8 mouse cellular contexts compared by ENCODE assay signal in the genomic region with DNA sequence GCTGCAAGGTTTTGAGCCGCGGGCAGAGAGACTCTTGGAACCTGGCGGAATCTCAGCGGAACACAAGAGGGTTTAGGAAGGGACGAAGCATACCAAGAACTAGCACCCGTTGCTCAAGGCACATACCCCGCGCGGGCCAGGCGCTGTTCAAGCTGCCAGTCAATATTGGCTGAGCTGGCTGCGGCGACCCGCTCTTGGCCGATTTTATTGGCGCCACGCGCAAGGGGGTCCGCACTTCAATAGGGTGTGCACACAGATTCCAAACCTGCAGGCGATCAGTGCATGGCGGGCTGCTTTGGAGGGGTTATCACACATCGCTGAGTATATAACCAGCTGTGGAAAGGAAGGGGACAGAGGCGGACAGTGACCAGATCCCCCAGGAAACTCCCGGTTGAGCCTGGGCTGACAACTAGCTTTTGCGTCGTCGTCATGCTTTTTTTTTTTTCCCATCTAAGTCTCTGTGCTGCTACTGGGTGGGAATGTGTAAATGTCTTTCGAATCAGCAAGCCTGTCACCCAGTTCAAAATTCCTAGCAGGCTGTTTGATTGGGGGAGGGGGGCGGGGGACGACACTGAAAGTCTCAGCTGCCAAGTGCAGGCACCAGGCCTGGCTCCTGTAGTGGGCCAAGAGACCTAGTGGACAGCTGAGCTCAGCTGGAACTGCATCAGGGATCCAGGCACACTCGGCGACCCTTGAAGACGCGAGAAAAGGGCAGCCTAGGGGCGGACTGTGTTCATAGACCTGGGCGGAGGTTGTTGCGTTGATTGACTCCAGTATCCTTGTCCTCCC. TPM values are rescaled to one million over a fixed set of nuclear protein-coding genes. Genes with fewer than 3 reads are reported as not detected.
A peak's percentile ranks its signal among the peaks of the same experiment; 100 is the strongest.
DNase-seq lines count a peak whose midpoint lies in the region; ATAC-seq lines count a peak whose summit lies in the region.
"Had no signal": no experiment of that assay in that cellular context is flagged by ENCODE, and none has a peak within 500 bp of the region (broad histone marks: within the 10 kb centered on the region; RNA-seq: fewer than 3 reads in every experiment).

No protein-coding gene starts in this region.

- no peak overlapping the region for H3K4me2 ChIP-seq in lung, embryonic 16.5 days (ENCODE audit: low read depth, low read length)
- peak overlapping the region; percentile 61 for H3K4me2 ChIP-seq in liver, embryonic 15.5 days

- H3K9ac ChIP-seq in lung, embryonic 16.5 days (ENCODE audit: low read length): no peak overlapping the region
- 0 out of 2 replicates have a peak overlapping the region, but pooled peaks have one; percentile 25 for H3K9ac ChIP-seq in liver, embryonic 15.5 days

- H3K27ac ChIP-seq in lung, embryonic 16.5 days (ENCODE audit: low read length): no peak overlapping the region
- peak overlapping the region; percentile 88 for H3K27ac ChIP-seq in hindbrain, embryonic 10.5 days
- 0 out of 2 replicates have a peak overlapping the region, but pooled peaks have one; percentile 19 for H3K27ac ChIP-seq in liver, embryonic 15.5 days (replicated peaks)

- no peaks in the 10 kb centered on the region for H3K36me3 ChIP-seq in lung, embryonic 16.5 days (ENCODE audit: control insufficient read depth, insufficient read depth, low read length)
- no peaks in the 10 kb centered on the region for H3K36me3 ChIP-seq in hindbrain, embryonic 10.5 days
- no peaks in the 10 kb centered on the region for H3K36me3 ChIP-seq in liver, embryonic 15.5 days (replicated peaks)

- peaks cover 95% of the 10 kb centered on the region for H3K27me3 ChIP-seq in lung, embryonic 16.5 days (ENCODE audit: control insufficient read depth, insufficient read depth, low read depth, low read length)
- H3K27me3 ChIP-seq in hindbrain, embryonic 10.5 days (ENCODE audit: insufficient read depth, poor library complexity, severe bottlenecking): peaks cover 100% of the 10 kb centered on the region
- peaks cover 99% of the 10 kb centered on the region for H3K27me3 ChIP-seq in liver, embryonic 15.5 days

- WGBS in lung, embryonic 16.5 days: 2% methylated on average over 36 of the region's 36 CpGs
- under 1% methylated on average over 36 of the region's 36 CpGs for WGBS in hindbrain, embryonic 10.5 days
- WGBS in liver, embryonic 15.5 days (ENCODE audit: insufficient replicate concordance): 3% methylated on average over 36 of the region's 36 CpGs

- no peak for ATAC-seq in lung, embryonic 16.5 days (ENCODE audit: low read depth)
- ATAC-seq in liver, embryonic 15.5 days (ENCODE audit: insufficient read depth): no peak

- peaks cover 20% of the 10 kb centered on the region for H3K4me1 ChIP-seq in lung, embryonic 16.5 days (replicated peaks; ENCODE audit: control insufficient read depth, insufficient read depth, low read length)
- H3K4me1 ChIP-seq in hindbrain, embryonic 10.5 days (replicated peaks): peaks cover 80% of the 10 kb centered on the region
- no peaks in the 10 kb centered on the region; the same call in 1 of the 2 replicates for H3K4me1 ChIP-seq in liver, embryonic 15.5 days (replicated peaks)

- 0 out of 2 replicates have a peak overlapping the region, but pooled peaks have one; percentile 4 for H3K4me3 ChIP-seq in lung, embryonic 16.5 days (ENCODE audit: low read length)
- H3K4me3 ChIP-seq in hindbrain, embryonic 10.5 days: peak overlapping the region; percentile 68
- peak overlapping the region; percentile 54 for H3K4me3 ChIP-seq in liver, embryonic 15.5 days (replicated peaks)

- no peak for DNase-seq in lung, adult 18-20 months
- DNase-seq in hindbrain, embryonic 10.5 days (ENCODE audit: low spot score): peak; percentile 52
- no peak for DNase-seq in cerebellum, postnatal 14 days
- no peak for DNase-seq in frontal cortex, postnatal 10 days (ENCODE audit: low spot score in 2 of 2)
- no peak for DNase-seq in thymus, postnatal 36 days
- DNase-seq: cerebellum, adult 18-20 months had no signal

- no peaks in the 10 kb centered on the region for H3K9me3 ChIP-seq in lung, embryonic 16.5 days (ENCODE audit: control insufficient read depth, low read length)
- no peaks in the 10 kb centered on the region for H3K9me3 ChIP-seq in hindbrain, embryonic 10.5 days
- H3K9me3 ChIP-seq in liver, embryonic 15.5 days (replicated peaks): no peaks in the 10 kb centered on the region

RNA-seq across cellular contexts. Expression of a gene that starts 2.1 kb away (rescaled TPM):
- 0.05 TPM in 1 of 2 replicates, not detected in the other for polyA plus RNA-seq in lung, embryonic 16.5 days (2015; fragmentation: Nextera tagmentation; extraction: Ambion mirVana)
- polyA plus RNA-seq in hindbrain, embryonic 10.5 days (2016; fragmentation: Nextera tagmentation; extraction: Ambion mirVana): 10.8 and 12.2 TPM in 2 replicates
- polyA plus RNA-seq in liver, embryonic 15.5 days (2015; fragmentation: Nextera tagmentation; extraction: Ambion mirVana): 2.0 and 2.2 TPM in 2 replicates

Comparison
In these comparisons a context has a peak if more than half of its experiments do, and no peak if none do; other contexts are left out.
1. H3K4me3 ChIP-seq: peak in every context shown above with its lines; median percentile 68 in hindbrain, embryonic 10.5 days; 54 in liver, embryonic 15.5 days; 4 in lung, embryonic 16.5 days.